Mouse (Mus musculus): Measurements from ENCODE around the gene Itgb4. TPM values are rescaled to one million over a fixed set of nuclear protein-coding genes. Genes with fewer than 3 reads are reported as not detected.

Itgb4 gene
- total RNA-seq, 1 experiment from 2014 or later: not detected

GRCm38 (mm10) chr11:116042372-116043138 lies 68.0 kb downstream of the Itgb4 start:
- ATAC-seq (replicated peaks; ENCODE audit: insufficient number of reproducible peaks, low FRiP score, low TSS enrichment, poor library complexity, severe bottlenecking): no peak

GRCm38 (mm10) chr11:116043286-116043685 lies 68.8 kb downstream of the Itgb4 start:
- ATAC-seq (replicated peaks; ENCODE audit: insufficient number of reproducible peaks, low FRiP score, low TSS enrichment, poor library complexity, severe bottlenecking): no peak

DNA sequence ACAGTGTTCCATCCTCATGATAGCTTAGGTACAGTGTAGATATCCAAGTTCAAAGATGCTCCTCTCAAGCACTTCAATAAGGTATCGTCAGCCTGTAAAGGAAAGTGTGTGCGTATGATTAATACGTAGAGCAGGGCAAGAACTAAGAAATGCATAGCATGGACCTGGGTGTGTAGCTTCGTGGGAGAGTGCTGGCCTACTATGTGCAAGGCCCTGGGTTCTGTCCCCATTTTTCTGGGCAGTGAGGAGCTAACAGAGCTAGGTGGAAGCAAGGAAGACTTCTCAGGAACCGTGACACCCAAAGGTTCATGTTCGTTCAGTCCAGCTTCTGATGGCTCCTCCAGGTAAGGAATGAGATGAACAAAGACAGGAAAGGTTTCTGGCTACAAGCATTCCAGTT lies 70.7 kb downstream of the Itgb4 start:
- ATAC-seq (replicated peaks; ENCODE audit: insufficient number of reproducible peaks, low FRiP score, low TSS enrichment, poor library complexity, severe bottlenecking): no peak

GRCm38 (mm10) chr11:116049610-116050009 lies 75.1 kb downstream of the Itgb4 start:
- ATAC-seq (replicated peaks; ENCODE audit: insufficient number of reproducible peaks, low FRiP score, low TSS enrichment, poor library complexity, severe bottlenecking): no peak

DNA sequence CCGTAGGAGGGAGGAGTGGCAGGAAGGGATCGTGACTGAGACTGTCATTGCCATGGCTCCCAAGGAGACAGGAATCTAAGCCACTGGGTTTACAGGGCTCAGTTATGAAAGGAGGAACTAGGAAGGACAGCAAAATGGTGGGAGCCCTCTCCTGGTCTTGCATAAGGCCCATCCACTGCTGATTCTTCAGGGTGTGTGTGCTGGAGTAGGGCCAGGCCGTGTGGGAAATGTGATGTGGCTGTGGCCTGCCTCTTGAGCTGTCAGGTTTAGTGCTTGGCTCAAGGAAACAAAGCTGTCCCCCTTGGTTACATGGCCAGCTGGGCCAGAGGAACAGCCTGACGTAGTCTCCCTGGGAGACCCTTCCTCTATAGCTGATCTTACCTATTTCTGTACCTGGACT lies 75.7 kb downstream of the Itgb4 start:
- ATAC-seq (replicated peaks; ENCODE audit: insufficient number of reproducible peaks, low FRiP score, low TSS enrichment, poor library complexity, severe bottlenecking): no peak

DNA sequence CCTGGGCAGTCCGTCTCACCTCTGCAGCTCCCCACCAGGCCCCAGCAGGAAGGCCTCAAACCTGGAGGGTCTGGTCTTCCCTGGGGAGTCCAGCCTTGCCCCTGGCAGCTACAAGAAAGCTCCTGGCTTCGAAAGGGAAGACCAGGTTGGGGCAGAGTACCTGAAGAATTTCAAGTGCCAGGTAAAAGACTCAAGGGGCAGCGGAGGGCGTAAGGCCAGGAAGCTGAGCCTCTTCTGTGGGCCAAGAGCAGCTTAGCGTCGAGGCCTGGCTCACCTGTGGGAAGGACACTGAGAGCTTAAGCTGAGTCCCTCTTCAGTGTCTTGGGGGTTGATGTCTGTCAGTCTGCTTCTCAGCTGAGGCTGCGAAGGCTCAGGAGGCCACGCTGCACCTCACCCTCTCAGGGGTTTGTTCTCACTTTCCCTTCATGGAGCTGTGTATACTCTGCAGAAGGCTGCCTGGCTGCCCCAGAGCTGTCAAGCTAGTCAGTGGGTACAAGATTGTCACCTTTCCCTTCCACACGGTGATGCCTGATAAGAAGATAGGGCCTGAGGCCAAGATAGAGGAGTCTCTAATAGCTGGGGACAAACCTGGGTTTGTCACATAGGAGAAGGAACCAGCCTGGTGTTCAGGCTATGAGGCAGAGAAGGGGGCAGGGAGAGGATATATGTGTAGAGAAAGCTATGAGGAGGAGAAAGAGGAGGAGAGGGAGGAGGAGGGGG lies 79.2 kb downstream of the Itgb4 start:
- ATAC-seq (replicated peaks; ENCODE audit: insufficient number of reproducible peaks, low FRiP score, low TSS enrichment, poor library complexity, severe bottlenecking): no peak

DNA sequence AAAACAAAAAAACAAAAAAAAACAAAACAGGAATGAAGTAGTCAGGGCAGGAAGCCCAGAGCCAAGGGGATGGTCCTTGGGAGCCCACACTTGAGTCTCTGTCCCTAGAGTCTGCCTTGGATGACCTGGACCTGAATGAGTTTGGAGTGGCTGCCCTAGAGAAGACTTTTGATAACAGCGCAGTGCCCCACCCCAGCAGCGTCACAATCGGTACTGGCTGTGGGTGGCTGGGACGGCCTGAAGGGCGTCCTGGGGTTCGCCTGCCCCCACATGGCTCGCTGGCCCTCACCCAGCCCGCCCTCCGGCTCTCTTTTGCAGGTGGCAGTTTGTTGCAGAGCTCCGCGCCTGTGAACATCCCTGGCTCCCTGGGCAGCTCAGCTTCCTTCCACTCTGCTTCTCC lies 81.4 kb downstream of the Itgb4 start:
- ATAC-seq (replicated peaks; ENCODE audit: insufficient number of reproducible peaks, low FRiP score, low TSS enrichment, poor library complexity, severe bottlenecking): no peak

DNA sequence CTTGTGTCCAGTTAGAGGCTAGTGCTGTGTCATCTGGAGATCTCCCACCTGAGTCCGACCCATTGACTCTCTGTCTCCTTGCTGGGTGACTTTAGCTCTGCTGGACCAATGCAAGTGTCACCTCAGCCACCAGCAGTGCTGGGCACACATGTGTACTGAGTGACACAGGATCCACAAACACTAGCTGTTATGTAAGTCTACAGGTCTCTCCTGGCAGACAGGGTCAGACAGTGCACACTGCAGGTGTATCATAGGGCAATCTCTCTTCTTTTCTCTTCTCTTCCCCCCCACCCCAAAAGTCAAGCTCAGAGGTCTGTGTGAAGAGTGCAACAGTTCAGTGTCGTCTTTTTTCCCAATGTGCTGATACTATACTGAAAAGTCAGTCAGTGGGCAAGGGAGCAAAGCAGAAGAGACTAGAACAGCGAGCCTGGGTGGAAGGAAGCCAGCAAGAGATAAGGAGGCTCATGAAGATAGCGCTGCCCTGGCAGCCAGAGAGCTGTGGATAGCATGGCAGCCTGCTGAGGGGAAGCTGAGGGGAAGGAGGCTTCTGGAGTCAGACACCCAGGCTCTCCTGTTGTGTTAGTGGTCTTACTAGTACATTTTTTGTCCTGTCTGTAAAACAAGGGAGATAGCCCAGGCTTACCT lies 82.8 kb downstream of the Itgb4 start:
- no peak for ATAC-seq (replicated peaks; ENCODE audit: insufficient number of reproducible peaks, low FRiP score, low TSS enrichment, poor library complexity, severe bottlenecking)

Other genes with a start within 250 kb of the Itgb4 start
- 10.8 to 33.1 TPM (median 10.9 TPM) in 3 replicates for gene Tmem94, start 209.3 kb upstream of the Itgb4 start, total RNA-seq (2017)
- gene Caskin2, start 161.1 kb upstream of the Itgb4 start, total RNA-seq (2017): 0.19 to 5.1 TPM (median 0.78 TPM) in 3 replicates
- 6.3 to 11.7 TPM (median 7.3 TPM) in 3 replicates for gene Tsen54, start 160.0 kb upstream of the Itgb4 start, total RNA-seq (2017)
- 10.4 to 25.9 TPM (median 10.7 TPM) in 3 replicates for gene Llgl2, start 150.7 kb upstream of the Itgb4 start, total RNA-seq (2017)
- gene Myo15b, start 116.3 kb upstream of the Itgb4 start, total RNA-seq (2017): not detected in 3 replicates
- gene Smim5, start 74.7 kb upstream of the Itgb4 start, total RNA-seq (2017): 0.87 to 5.0 TPM (median 0.96 TPM) in 3 replicates
- gene Smim6, start 62.7 kb upstream of the Itgb4 start, total RNA-seq (2017): 0.49 TPM in 1 of 3 replicates, not detected in the others
- 109 to 210 TPM (median 121 TPM) in 3 replicates for gene Sap30bp, start 41.4 kb upstream of the Itgb4 start, total RNA-seq (2017)
- gene Recql5, start 41.2 kb upstream of the Itgb4 start, total RNA-seq (2017): 16.2 to 25.6 TPM (median 23.2 TPM) in 3 replicates
- gene Galk1, start 38.0 kb downstream of the Itgb4 start, total RNA-seq (2017): 3.6 to 6.4 TPM (median 5.8 TPM) in 3 replicates
- 1,370 to 2,118 TPM (median 2,068 TPM) in 3 replicates for gene H3f3b, start 53.3 kb downstream of the Itgb4 start, total RNA-seq (2017)
- gene Unk, start 55.6 kb downstream of the Itgb4 start, total RNA-seq (2017): 8.3 to 18.3 TPM (median 11.6 TPM) in 3 replicates
- gene Unc13d, start 103.3 kb downstream of the Itgb4 start, total RNA-seq (2017): 27.7 to 53.1 TPM (median 29.1 TPM) in 3 replicates
- gene Wbp2, start 112.3 kb downstream of the Itgb4 start, total RNA-seq (2017): 59.0 to 73.8 TPM (median 62.7 TPM) in 3 replicates
- gene Trim47, start 152.5 kb downstream of the Itgb4 start, total RNA-seq (2017): not detected in 3 replicates
- gene Trim65, start 156.4 kb downstream of the Itgb4 start, total RNA-seq (2017): 13.9 to 23.1 TPM (median 20.1 TPM) in 3 replicates
- gene Mrpl38, start 164.2 kb downstream of the Itgb4 start, total RNA-seq (2017): 10.7 to 28.4 TPM (median 15.3 TPM) in 3 replicates
- gene Fbf1, start 193.5 kb downstream of the Itgb4 start, total RNA-seq (2017): 12.9 to 31.1 TPM (median 16.4 TPM) in 3 replicates
- 27.4 to 31.3 TPM (median 30.8 TPM) in 3 replicates for gene Ten1, start 224.1 kb downstream of the Itgb4 start, total RNA-seq (2017)
- 26.1 to 35.6 TPM (median 28.5 TPM) in 3 replicates for gene Acox1, start 224.3 kb downstream of the Itgb4 start, total RNA-seq (2017)